Comparison of ENCODE assay signal across 24 mouse cellular contexts in the genomic region with DNA sequence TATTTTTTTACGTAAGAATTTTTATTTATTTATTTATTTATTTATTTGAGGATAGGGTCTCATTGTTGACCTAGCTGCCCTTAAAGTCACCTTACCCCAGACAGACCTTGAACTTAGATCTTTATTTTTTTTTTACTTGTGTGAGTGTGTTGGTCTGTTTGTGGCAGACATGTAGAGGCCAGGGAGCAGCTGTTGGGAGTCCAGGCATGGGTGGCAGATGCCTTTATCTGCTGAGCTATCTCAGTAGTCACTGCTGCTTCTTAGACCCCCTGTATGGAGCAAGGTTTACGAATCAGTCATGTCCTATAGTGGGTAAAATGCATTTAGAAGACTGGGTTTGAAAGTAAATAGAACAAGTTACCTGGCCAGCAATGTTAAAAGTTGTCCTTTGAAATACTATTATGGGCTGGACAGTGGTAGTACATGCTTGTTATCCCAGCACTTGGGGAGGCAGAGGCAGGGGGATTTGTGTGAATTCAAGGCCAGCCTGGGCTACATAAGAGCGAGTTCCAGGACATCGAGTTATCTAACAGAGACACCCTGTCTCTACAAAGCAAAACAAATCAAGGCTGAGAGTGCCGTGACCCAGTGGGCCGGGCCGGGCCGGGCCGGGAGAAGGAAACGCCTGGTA. TPM values are rescaled to one million over a fixed set of nuclear protein-coding genes. Genes with fewer than 3 reads are reported as not detected.
DNase-seq lines count a peak whose midpoint lies in the region; ATAC-seq lines count a peak whose summit lies in the region.
"Had no signal": no experiment of that assay in that cellular context is flagged by ENCODE, and none has a peak within 500 bp of the region (broad histone marks: within the 10 kb centered on the region; RNA-seq: fewer than 3 reads in every experiment).

No protein-coding gene starts in this region.

- no peak overlapping the region for H3K27ac ChIP-seq in forebrain, embryonic 12.5 days
- no peak overlapping the region for H3K27ac ChIP-seq in forebrain, embryonic 11.5 days (ENCODE audit: low read depth, low read length)
- no peak overlapping the region for H3K27ac ChIP-seq in limb, embryonic 12.5 days
- no peak overlapping the region for H3K27ac ChIP-seq in limb, embryonic 10.5 days
- H3K27ac ChIP-seq: embryonic facial prominence, embryonic 10.5 days; gastrocnemius, adult 2 months; intestine, embryonic 15.5 days; limb, embryonic 15.5 days; liver, embryonic 14.5 days; neural tube, embryonic 15.5 days had no signal

- H3K4me2 ChIP-seq in forebrain, embryonic 12.5 days, result no peak overlapping the region
- no peak overlapping the region for H3K4me2 ChIP-seq in forebrain, embryonic 11.5 days (ENCODE audit: low read depth, low read length, severe bottlenecking)
- 0 out of 2 replicates have a peak overlapping the region, but pooled peaks have one; percentile 8 for H3K4me2 ChIP-seq in limb, embryonic 12.5 days
- H3K4me2 ChIP-seq: heart, embryonic 15.5 days; intestine, embryonic 15.5 days; limb, embryonic 15.5 days; lung, embryonic 14.5 days had no signal

- H3K9ac ChIP-seq in forebrain, embryonic 12.5 days, result no peak overlapping the region
- no peak overlapping the region for H3K9ac ChIP-seq in forebrain, embryonic 11.5 days (ENCODE audit: low read length)
- no peak overlapping the region for H3K9ac ChIP-seq in limb, embryonic 12.5 days (replicated peaks)
- H3K9ac ChIP-seq: heart, embryonic 15.5 days; intestine, embryonic 15.5 days; limb, embryonic 15.5 days; liver, embryonic 14.5 days; lung, embryonic 14.5 days; neural tube, embryonic 15.5 days had no signal

- H3K9me3 ChIP-seq in forebrain, embryonic 12.5 days, result no peaks in the 10 kb centered on the region
- H3K9me3 ChIP-seq in forebrain, embryonic 11.5 days (ENCODE audit: control insufficient read depth, low read length), result no peaks in the 10 kb centered on the region
- H3K9me3 ChIP-seq in limb, embryonic 12.5 days, result no peaks in the 10 kb centered on the region
- no peaks in the 10 kb centered on the region for H3K9me3 ChIP-seq in limb, embryonic 10.5 days (replicated peaks)
- H3K9me3 ChIP-seq: embryonic facial prominence, embryonic 10.5 days; heart, embryonic 15.5 days; intestine, embryonic 15.5 days; limb, embryonic 15.5 days; megakaryocyte, embryonic 14.5 days; neural tube, embryonic 15.5 days had no signal

- H3K4me1 ChIP-seq in forebrain, embryonic 12.5 days, result peaks cover 42% of the 10 kb centered on the region
- H3K4me1 ChIP-seq in forebrain, embryonic 11.5 days (replicated peaks; ENCODE audit: control insufficient read depth, insufficient read depth, low read length), result no peaks in the 10 kb centered on the region; the same call in 1 of the 2 replicates
- peaks cover 50% of the 10 kb centered on the region for H3K4me1 ChIP-seq in limb, embryonic 12.5 days (replicated peaks)
- peaks cover 11% of the 10 kb centered on the region for H3K4me1 ChIP-seq in limb, embryonic 10.5 days

- WGBS in forebrain, embryonic 12.5 days, result 94% methylated on average over 10 of the region's 10 CpGs
- 95% methylated on average over 10 of the region's 10 CpGs for WGBS in forebrain, embryonic 11.5 days
- 95% methylated on average over 10 of the region's 10 CpGs for WGBS in limb, embryonic 12.5 days
- 93% methylated on average over 10 of the region's 10 CpGs for WGBS in limb, embryonic 10.5 days

- 0 out of 2 replicates have a peak, but pooled peaks have one; percentile 3 for ATAC-seq in forebrain, embryonic 12.5 days (ENCODE audit: low FRiP score)
- ATAC-seq in forebrain, embryonic 11.5 days (replicated peaks; ENCODE audit: low FRiP score), result no peak
- ATAC-seq in limb, embryonic 12.5 days (ENCODE audit: insufficient number of reproducible peaks, insufficient read depth, low FRiP score, low TSS enrichment, low read depth), result no peak
- ATAC-seq: activated CD4-positive, CD25-positive, alpha-beta regulatory T cell, adult 4 months; intestine, embryonic 15.5 days had no signal

- no peaks in the 10 kb centered on the region for H3K27me3 ChIP-seq in forebrain, embryonic 12.5 days
- no peaks in the 10 kb centered on the region for H3K27me3 ChIP-seq in forebrain, embryonic 11.5 days (ENCODE audit: control insufficient read depth, insufficient read depth, low read length)
- H3K27me3 ChIP-seq in limb, embryonic 12.5 days, result no peaks in the 10 kb centered on the region
- H3K27me3 ChIP-seq in limb, embryonic 10.5 days (ENCODE audit: low read depth, poor library complexity, severe bottlenecking), result no peaks in the 10 kb centered on the region
- H3K27me3 ChIP-seq: heart, embryonic 15.5 days; intestine, embryonic 15.5 days; limb, embryonic 15.5 days; megakaryocyte, embryonic 14.5 days; neural tube, embryonic 15.5 days had no signal

- H3K4me3 ChIP-seq in forebrain, embryonic 12.5 days (replicated peaks), result no peak overlapping the region
- H3K4me3 ChIP-seq in forebrain, embryonic 11.5 days (ENCODE audit: low read depth, low read length), result no peak overlapping the region
- no peak overlapping the region for H3K4me3 ChIP-seq in limb, embryonic 12.5 days (replicated peaks)
- H3K4me3 ChIP-seq in limb, embryonic 10.5 days, result no peak overlapping the region
- H3K4me3 ChIP-seq: embryonic facial prominence, embryonic 10.5 days; gastrocnemius, adult 2 months; heart, embryonic 15.5 days; intestine, embryonic 15.5 days; limb, embryonic 15.5 days; neural tube, embryonic 15.5 days had no signal

- no peak for DNase-seq in forebrain, embryonic 11.5 days (ENCODE audit: low spot score)
- DNase-seq in limb, embryonic 10.5 days (ENCODE audit: low spot score), result no peak
- DNase-seq in induced T-regulatory cell, adult 2 months (ENCODE audit: low read depth), result peak; percentile 34
- peak; percentile 50 for DNase-seq in naive thymus-derived CD4-positive, alpha-beta T cell, adult 2 months (ENCODE audit: low read depth)
- DNase-seq in retina, postnatal 1 day, result no peak
- DNase-seq in layer of hippocampus, postnatal 25 days (ENCODE audit: extremely low spot score in 1 of 2, low spot score in 1 of 2), result no peak
- DNase-seq: adrenal gland, postnatal 10 days; cerebellum, adult 8-10 months; gastrocnemius, adult 2 months; heart, postnatal 36 days; kidney, adult 9 months; kidney, postnatal 36 days; lung, embryonic 14.5 days; lung, postnatal 36 days had no signal

- peaks cover 34% of the 10 kb centered on the region for H3K36me3 ChIP-seq in forebrain, embryonic 12.5 days (replicated peaks)
- no peaks in the 10 kb centered on the region; the same call in 1 of the 2 replicates for H3K36me3 ChIP-seq in forebrain, embryonic 11.5 days (ENCODE audit: control insufficient read depth, insufficient read depth, low read length)
- H3K36me3 ChIP-seq in limb, embryonic 12.5 days, result peaks cover 72% of the 10 kb centered on the region
- H3K36me3 ChIP-seq in limb, embryonic 10.5 days, result peaks cover 58% of the 10 kb centered on the region
- H3K36me3 ChIP-seq: neural tube, embryonic 15.5 days had no signal

RNA-seq across cellular contexts. Expression of a gene that starts 9.4 kb away (rescaled TPM):
- polyA plus RNA-seq in forebrain, embryonic 12.5 days (2016; fragmentation: Nextera tagmentation; extraction: Ambion mirVana), result 46.2 and 49.5 TPM in 2 replicates
- 35.9 and 40.2 TPM in 2 replicates for polyA plus RNA-seq in forebrain, embryonic 11.5 days (2014; fragmentation: Nextera tagmentation; extraction: Ambion mirVana)
- 59.8 and 70.7 TPM in 2 replicates for polyA plus RNA-seq in limb, embryonic 12.5 days (2016; fragmentation: Nextera tagmentation; extraction: Ambion mirVana)
- 19.3 and 34.6 TPM in 2 replicates for polyA plus RNA-seq in limb, embryonic 10.5 days (2016; fragmentation: Nextera tagmentation; extraction: Ambion mirVana)
- 10 to 100 TPM; 40.7 to 49.1 TPM for total RNA-seq in layer of hippocampus, postnatal 25 days (2021)

Comparison
In these comparisons a context has a peak if more than half of its experiments do, and no peak if none do; other contexts are left out.
1. DNase-seq: peak in induced T-regulatory cell, adult 2 months (single experiment) and naive thymus-derived CD4-positive, alpha-beta T cell, adult 2 months (single experiment); none in forebrain, embryonic 11.5 days (single experiment), limb, embryonic 10.5 days (single experiment), retina, postnatal 1 day (single experiment) and layer of hippocampus, postnatal 25 days (0 of 2).